Mouse (Mus musculus): ENCODE data around the gene Tmem190.
"Not testable (repeated sequence)": the region's sequence is repeated elsewhere in the genome, so short reads cannot be mapped to it uniquely, and the experiment has no call there.

Tmem190 gene

DNA sequence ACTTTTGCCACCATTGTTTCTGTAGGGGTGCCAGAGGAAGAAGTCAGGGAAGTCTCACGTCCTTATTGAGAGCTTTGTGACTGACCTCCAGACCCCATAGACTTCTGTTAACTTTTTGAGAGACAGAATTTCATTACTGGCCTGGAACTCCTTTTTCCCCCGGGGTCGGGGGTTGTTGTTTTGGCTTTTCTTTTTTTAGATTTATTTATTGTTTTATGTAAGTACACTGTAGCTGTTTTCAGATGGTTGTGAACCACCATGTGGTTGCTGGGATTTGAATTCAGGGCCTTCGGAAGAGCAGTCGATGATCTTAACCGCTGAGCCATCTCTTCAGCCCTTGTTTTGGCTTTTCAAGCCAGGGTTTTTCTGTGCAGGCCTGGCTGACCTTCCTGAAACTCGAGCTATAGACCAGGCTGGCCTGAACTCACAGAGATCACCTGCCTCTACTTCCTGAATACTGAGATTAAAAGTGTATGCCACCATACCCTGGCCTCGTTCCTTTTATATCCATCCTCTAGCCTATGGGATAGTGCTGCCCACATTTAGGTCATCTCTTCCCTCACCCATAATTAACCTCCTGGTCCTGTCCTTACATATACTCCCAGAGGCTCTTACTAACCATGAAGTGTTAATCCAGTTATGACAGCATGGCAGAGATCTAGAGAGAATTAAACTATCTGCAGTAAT, 30.5 kb downstream of the Tmem190 start:
- DNase-seq (ENCODE audit: low spot score) = no peak

DNA sequence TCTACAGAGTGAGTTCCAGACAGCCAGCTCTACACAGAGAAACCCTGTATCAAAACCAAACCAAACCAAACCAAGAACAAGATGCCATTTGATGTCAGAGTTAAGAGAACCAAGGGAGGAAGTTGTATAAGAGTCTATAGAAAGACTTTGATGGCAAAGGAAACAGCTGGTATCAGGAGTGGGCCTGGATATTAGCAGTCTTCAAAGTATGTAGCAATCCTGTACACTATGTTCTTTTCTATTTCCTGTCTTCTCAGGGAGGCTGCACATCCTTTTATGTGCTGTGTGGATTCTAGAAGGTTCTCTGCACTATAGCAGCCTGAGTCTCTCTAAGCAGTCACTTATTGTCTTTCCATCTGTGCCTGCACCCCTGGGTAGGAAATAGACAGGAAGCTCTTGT, 33.8 kb downstream of the Tmem190 start:
- DNase-seq (ENCODE audit: low spot score) = no peak

DNA sequence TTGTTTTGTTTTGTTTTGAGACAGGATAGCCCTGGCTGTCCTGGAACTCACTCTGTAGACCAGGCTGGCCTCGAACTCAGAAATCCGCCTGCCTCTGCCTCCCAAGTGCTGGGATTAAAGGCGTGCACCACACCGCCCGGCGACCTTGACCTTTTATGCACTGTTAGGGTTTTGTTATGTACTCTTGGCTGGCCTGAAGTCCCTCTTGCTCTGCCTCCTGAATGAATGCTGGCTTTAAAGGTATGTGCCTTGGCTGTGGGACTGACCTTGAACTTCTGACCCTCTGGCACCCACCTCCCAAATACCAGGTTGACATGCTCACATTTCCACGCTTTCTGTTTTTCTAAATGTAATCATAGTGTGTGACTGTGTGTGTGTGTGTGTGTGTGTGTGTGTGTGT, 38.2 kb downstream of the Tmem190 start:
- not testable (repeated sequence) for DNase-seq (ENCODE audit: low spot score)

DNA sequence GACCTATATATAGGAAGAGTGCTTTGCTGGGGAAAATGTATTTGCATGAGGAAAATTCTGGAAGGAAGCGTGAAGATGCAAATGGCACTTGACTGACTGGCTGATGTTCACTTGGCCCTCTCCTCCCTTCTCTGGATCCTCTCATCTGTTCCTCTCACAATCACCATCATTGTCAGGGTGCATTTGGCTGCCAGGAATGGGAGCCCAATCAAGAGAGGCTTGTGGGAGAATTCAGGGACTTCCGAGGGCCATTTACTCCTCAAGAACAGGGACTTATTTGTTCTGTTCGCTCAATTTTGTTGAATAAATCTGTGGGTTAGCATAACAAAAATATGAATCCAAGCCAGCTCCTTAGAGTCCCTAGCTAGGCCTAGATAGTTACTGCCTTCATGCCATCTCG, 39.0 kb downstream of the Tmem190 start:
- DNase-seq (ENCODE audit: low spot score) = no peak

DNA sequence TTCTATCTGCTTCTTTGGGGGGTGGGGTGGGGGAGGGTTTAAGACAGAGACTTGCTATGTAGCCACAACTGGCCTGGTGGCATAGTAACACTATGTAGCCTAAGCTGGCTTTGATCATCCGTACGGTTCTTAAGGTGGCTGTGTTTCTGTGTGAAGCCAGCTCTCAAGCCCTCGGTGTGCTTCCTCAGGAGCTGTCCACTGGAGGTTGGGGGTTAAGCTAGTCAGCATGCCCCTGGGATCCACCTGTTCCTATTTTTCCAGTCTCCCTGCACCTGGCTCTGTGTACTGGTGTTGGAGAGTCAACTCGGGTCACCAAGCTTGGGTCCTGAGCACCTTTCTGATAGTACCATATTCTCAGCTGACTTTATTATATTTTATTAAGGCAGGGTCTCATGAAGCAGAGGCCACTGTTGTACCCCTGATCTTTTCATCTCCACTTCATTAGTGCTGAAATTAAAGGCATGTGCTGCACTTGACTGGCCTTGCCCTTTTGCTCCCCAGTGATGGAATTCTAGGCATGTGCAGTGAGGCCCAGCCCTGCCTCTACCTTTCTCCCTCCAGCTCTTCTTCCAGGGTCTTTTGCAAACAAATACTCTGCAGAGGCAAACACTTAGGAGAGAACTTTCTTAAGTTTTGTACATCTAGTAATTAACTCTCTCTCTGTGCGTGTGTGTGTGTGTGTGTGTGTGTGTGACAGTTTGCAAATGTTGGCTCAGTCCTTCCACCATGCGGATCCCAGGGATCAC, 39.6 kb downstream of the Tmem190 start:
- no peak for DNase-seq (ENCODE audit: low spot score)

DNA sequence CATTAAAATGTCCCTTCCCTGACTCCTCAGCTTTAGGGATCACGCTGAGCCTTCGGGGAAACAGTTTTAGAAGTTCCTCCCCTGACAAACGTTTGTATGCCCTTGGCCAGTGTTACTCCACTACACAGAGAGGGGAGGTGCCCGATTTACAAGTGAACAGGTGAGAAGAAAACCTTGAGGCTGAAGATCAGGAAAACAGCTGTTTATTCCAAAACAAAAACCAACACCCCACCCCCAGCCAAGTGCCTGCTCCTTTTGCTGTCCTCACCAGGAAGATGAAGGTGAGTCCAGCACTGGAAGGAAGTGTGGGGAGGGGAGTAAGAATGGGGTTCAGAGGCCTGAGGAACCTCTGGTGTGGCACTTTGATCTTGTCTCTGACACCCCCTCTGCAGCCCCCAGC, 42.6 kb downstream of the Tmem190 start:
- DNase-seq (ENCODE audit: low spot score) = no peak

DNA sequence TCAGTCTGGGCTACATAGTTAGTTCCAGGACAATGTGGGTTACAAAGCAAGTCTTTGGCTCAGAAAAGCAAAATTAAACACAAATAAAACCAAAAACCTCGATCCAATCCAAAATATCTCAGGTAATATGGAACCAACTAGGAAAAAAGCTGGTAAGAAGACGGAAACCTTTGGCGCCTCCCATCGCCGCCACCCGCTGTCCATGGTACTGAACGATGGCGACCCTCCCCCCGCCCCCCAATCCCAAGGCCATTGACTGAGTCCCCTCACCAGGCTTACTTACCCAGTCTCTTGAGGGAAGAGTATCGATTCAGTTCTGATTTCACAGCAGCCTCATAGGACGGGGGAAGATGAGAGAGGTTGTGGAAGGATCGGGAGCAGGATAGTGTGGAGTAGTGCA, 47.7 kb downstream of the Tmem190 start:
- DNase-seq (ENCODE audit: low spot score) = no peak

All from testis, postnatal 14 days (tissue).